ENCODE assay signal across 18 mouse cellular contexts in the genomic region with DNA sequence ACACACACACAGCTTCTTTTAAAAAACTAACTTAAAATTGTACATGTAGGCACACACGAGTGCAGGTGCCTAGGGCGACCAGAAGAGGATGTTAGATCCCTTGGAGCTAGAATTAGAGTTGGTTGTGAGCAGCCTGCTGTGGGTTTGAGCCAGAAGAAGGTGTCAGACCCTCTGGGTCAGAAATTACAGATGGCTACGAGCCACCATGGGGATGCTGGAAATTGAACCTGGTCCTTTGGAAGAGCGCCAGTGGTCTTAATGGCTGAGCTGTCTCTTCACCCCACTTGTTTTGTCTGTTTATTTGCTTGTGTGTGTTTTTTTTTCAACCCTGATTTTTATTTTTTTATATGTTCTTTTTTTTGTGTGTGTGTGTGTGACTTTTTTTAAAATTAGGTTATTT. TPM values are rescaled to one million over a fixed set of nuclear protein-coding genes. Genes with fewer than 3 reads are reported as not detected.
"Had no signal": no experiment of that assay in that cellular context is flagged by ENCODE, and none has a peak within 500 bp of the region (broad histone marks: within the 10 kb centered on the region; RNA-seq: fewer than 3 reads in every experiment).

No protein-coding gene starts in this region.

- H3K27ac ChIP-seq: midbrain, embryonic 10.5 days; midbrain, embryonic 12.5 days; neural tube, embryonic 13.5 days; neural tube, embryonic 15.5 days; stomach, embryonic 15.5 days; stomach, postnatal 0 days had no signal

- H3K9ac ChIP-seq: lung, embryonic 14.5 days; midbrain, embryonic 12.5 days; neural tube, embryonic 13.5 days; neural tube, embryonic 15.5 days; stomach, embryonic 15.5 days had no signal

- H3K4me3 ChIP-seq: midbrain, embryonic 10.5 days; midbrain, embryonic 12.5 days; myocyte; neural tube, embryonic 13.5 days; neural tube, embryonic 15.5 days; stomach, embryonic 15.5 days had no signal

- H3K36me3 ChIP-seq: midbrain, embryonic 10.5 days; midbrain, embryonic 12.5 days; neural tube, embryonic 13.5 days; neural tube, embryonic 15.5 days; stomach, embryonic 15.5 days had no signal

- DNase-seq: lung, adult 18-20 months; lung, embryonic 14.5 days; lung, postnatal 10 days; lung, postnatal 4 days; midbrain, embryonic 14.5 days; right cerebral cortex, postnatal 14 days; thymus, adult 2 months; thymus, postnatal 25 days had no signal

- H3K4me1 ChIP-seq: midbrain, embryonic 10.5 days; midbrain, embryonic 12.5 days; neural tube, embryonic 13.5 days; stomach, embryonic 15.5 days had no signal

- H3K27me3 ChIP-seq: midbrain, embryonic 12.5 days; neural tube, embryonic 13.5 days; neural tube, embryonic 15.5 days; stomach, embryonic 15.5 days had no signal

RNA-seq across cellular contexts. Expression of a gene that starts 22.3 kb away (rescaled TPM):
- total RNA-seq: megakaryocyte, adult 5-6 weeks; megakaryocyte-erythroid progenitor cell, adult 5-6 weeks had no signal
- polyA plus RNA-seq: myocyte; spleen, adult 2 months had no signal

RNA-seq across cellular contexts. Expression of a gene that starts 54.0 kb away (rescaled TPM):
- total RNA-seq: megakaryocyte, adult 5-6 weeks; megakaryocyte-erythroid progenitor cell, adult 5-6 weeks had no signal
